Mouse (Mus musculus): ENCODE results near the gene Upf3b. TPM values are rescaled to one million over a fixed set of nuclear protein-coding genes. Genes with fewer than 3 reads are reported as not detected.
A peak's percentile ranks its signal among the peaks of the same experiment; 100 is the strongest.
"Not testable (repeated sequence)": the region's sequence is repeated elsewhere in the genome, so short reads cannot be mapped to it uniquely, and the experiment has no call there.

The Upf3b gene
- polyA plus RNA-seq (2015; fragmentation: Nextera tagmentation; extraction: Ambion mirVana), result 15.4 and 19.4 TPM in 2 replicates

DNA sequence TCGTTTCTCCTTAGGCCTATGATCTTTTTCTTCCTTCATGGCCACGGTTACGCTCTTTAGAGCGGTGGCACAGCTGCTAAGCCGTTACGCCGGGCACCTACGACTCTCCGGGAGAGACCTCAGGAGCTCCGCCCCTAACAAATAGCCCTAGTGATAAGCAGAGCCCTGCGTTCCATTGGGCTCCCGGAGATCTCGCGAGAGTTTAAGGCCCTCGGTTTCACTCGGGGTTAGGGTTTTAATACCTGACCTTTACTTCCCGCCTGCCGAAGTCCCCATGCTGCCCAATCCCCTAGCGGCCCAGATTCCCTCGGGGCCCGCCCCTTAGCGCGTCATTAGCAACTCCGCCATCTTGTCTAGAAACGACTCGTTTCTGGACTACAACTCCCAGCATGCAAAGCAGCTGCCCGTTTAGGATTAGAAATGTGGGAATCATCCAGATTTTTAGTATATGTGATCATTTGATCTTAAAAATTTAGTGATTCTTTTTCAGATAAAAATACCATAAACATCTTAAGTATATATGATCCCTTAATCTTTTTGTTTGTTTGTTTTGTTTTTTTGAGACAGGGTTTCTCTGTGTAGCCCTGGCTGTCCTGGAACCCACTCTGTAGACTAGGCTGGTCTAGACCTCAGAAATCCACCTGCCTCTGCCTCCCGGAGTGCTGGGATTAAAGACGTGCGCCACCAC lies at the start of gene Upf3b:
Upf3b (minus strand) TSS at position 130 of the 688 bp plus-strand sequence.
- no peaks in the 10 kb centered on the region for H3K36me3 ChIP-seq (ENCODE audit: control insufficient read depth, insufficient read depth, low read length)
- H3K4me1 ChIP-seq (ENCODE audit: control insufficient read depth, insufficient read depth, low read length), result no peaks in the 10 kb centered on the region
- no peaks in the 10 kb centered on the region for H3K9me3 ChIP-seq (replicated peaks; ENCODE audit: control insufficient read depth, low read length)
- H3K4me2 ChIP-seq (ENCODE audit: low read depth, low read length), result peak within 1 kb of the TSS; percentile 65
- no peaks in the 10 kb centered on the region for H3K27me3 ChIP-seq (ENCODE audit: control insufficient read depth, insufficient read depth, low read length)
- peak; percentile 99 for ATAC-seq (ENCODE audit: insufficient read depth, low FRiP score)
- H3K4me3 ChIP-seq (replicated peaks; ENCODE audit: low read length), result peak within 1 kb of the TSS; percentile 61
- peak within 1 kb of the TSS; percentile 74 for H3K9ac ChIP-seq (ENCODE audit: low read length)
- WGBS, result 16% methylated on average over 30 of the region's 30 CpGs
- H3K27ac ChIP-seq (ENCODE audit: low read length), result peak within 1 kb of the TSS; percentile 81

- Histone ChIP-seq H3K27me3 (ENCODE audit: control insufficient read depth, insufficient read depth, low read length) (no peaks in the 10 kb centered on the region), H3K4me1 (ENCODE audit: control insufficient read depth, insufficient read depth, low read length) (no peaks in the 10 kb centered on the region), H3K4me2 (ENCODE audit: low read depth, low read length) (no peak overlapping the region), H3K27ac (ENCODE audit: low read length) (no peak overlapping the region), H3K4me3 (replicated peaks; ENCODE audit: low read length) (no peak overlapping the region), H3K9ac (ENCODE audit: low read length) (no peak overlapping the region), H3K9me3 (replicated peaks; ENCODE audit: control insufficient read depth, low read length) (no peaks in the 10 kb centered on the region), H3K36me3 (ENCODE audit: control insufficient read depth, insufficient read depth, low read length) (no peaks in the 10 kb centered on the region)
- no peak for ATAC-seq (ENCODE audit: insufficient read depth, low FRiP score)
- WGBS, result 55% methylated on average over 4 of the region's 4 CpGs
Observed at GRCm38 (mm10) chrX:37157839-37158238, 47.7 kb upstream of the Upf3b start.

DNA sequence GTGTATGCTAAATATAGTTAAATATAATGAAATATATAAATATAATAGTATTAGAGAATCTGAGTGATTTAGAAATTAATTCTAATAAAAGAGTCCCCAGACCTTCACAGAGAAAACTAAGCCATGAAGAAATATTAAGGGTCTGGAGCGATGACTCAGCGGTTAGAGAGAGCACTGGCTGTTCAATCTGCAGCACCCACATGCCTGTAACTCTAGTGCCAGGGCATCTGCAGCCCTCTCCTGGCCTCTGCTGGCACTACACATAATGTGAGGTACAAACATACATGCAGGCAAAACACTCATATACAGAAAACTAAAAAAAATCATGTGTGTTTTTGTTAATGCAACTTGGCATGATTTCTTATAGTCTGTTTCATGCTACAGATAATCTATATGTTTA lies 34.8 kb upstream of the Upf3b start:
- ATAC-seq (ENCODE audit: insufficient read depth, low FRiP score), result no peak
- no peaks in the 10 kb centered on the region for H3K36me3 ChIP-seq (ENCODE audit: control insufficient read depth, insufficient read depth, low read length)

DNA sequence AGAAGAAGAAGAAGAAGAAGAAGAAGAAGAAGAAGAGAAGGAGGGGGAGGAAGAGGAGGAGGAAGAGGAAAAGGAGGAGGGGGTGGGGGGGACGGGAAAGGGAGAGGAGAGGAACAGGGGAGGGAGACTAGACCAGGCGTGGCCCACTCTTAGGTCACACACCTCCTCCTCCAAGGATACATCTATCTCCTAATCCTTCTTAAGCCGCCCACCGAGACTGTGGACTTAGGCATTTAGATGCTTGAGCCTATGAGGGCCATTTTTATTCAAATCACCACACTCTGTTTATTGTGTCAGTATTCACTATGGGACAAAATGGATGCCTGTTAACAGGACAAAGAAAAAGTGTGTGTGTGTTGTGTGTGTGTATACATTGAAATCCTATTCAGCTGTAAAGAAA lies 34.4 kb upstream of the Upf3b start:
- not testable (repeated sequence) for H3K27ac ChIP-seq (ENCODE audit: low read length); H3K9me3 ChIP-seq (replicated peaks; ENCODE audit: control insufficient read depth, low read length); H3K4me2 ChIP-seq (ENCODE audit: low read depth, low read length); H3K4me3 ChIP-seq (replicated peaks; ENCODE audit: low read length); H3K36me3 ChIP-seq (ENCODE audit: control insufficient read depth, insufficient read depth, low read length); ATAC-seq (ENCODE audit: insufficient read depth, low FRiP score); H3K4me1 ChIP-seq (ENCODE audit: control insufficient read depth, insufficient read depth, low read length); H3K9ac ChIP-seq (ENCODE audit: low read length); H3K27me3 ChIP-seq (ENCODE audit: control insufficient read depth, insufficient read depth, low read length)
- 83% methylated on average over 2 of the region's 4 CpGs for WGBS

More for the DNA sequence above, 34.8 kb upstream of the Upf3b start:
- Histone ChIP-seq H3K4me2 (ENCODE audit: low read depth, low read length) (no peak overlapping the region), H3K9me3 (replicated peaks; ENCODE audit: control insufficient read depth, low read length) (no peaks in the 10 kb centered on the region), H3K4me1 (ENCODE audit: control insufficient read depth, insufficient read depth, low read length) (no peaks in the 10 kb centered on the region), H3K4me3 (replicated peaks; ENCODE audit: low read length) (no peak overlapping the region), H3K27ac (ENCODE audit: low read length) (no peak overlapping the region), H3K27me3 (ENCODE audit: control insufficient read depth, insufficient read depth, low read length) (no peaks in the 10 kb centered on the region), H3K9ac (ENCODE audit: low read length) (no peak overlapping the region)
- WGBS, result 91% methylated on average over 2 of the region's 2 CpGs

GRCm38 (mm10) chrX:37141732-37142131 lies 31.6 kb upstream of the Upf3b start:
- Histone ChIP-seq H3K9me3 (replicated peaks; ENCODE audit: control insufficient read depth, low read length) (no peaks in the 10 kb centered on the region), H3K4me1 (ENCODE audit: control insufficient read depth, insufficient read depth, low read length) (no peaks in the 10 kb centered on the region), H3K27me3 (ENCODE audit: control insufficient read depth, insufficient read depth, low read length) (no peaks in the 10 kb centered on the region), H3K27ac (ENCODE audit: low read length) (no peak overlapping the region), H3K4me2 (ENCODE audit: low read depth, low read length) (no peak overlapping the region), H3K9ac (ENCODE audit: low read length) (no peak overlapping the region), H3K36me3 (ENCODE audit: control insufficient read depth, insufficient read depth, low read length) (no peaks in the 10 kb centered on the region), H3K4me3 (replicated peaks; ENCODE audit: low read length) (no peak overlapping the region)
- ATAC-seq (ENCODE audit: insufficient read depth, low FRiP score), result no peak
- WGBS, result 85% methylated on average over 3 of the region's 3 CpGs

GRCm38 (mm10) chrX:37126671-37127358 lies 16.7 kb upstream of the Upf3b start, which contains the start of gene Nkap:
Gene Nkap (plus strand): TSS chrX:37126795.
- no peaks in the 10 kb centered on the region for H3K27me3 ChIP-seq (ENCODE audit: control insufficient read depth, insufficient read depth, low read length)
- no peaks in the 10 kb centered on the region for H3K9me3 ChIP-seq (replicated peaks; ENCODE audit: control insufficient read depth, low read length)
- peak within 1 kb of the TSS; percentile 56 for H3K4me3 ChIP-seq (replicated peaks; ENCODE audit: low read length)
- peak within 1 kb of the TSS; percentile 57 for H3K4me2 ChIP-seq (ENCODE audit: low read depth, low read length)
- H3K27ac ChIP-seq (ENCODE audit: low read length), result peak within 1 kb of the TSS; percentile 61
- peak within 1 kb of the TSS; percentile 76 for H3K9ac ChIP-seq (ENCODE audit: low read length)
- no peaks in the 10 kb centered on the region for H3K4me1 ChIP-seq (ENCODE audit: control insufficient read depth, insufficient read depth, low read length)
- ATAC-seq (ENCODE audit: insufficient read depth, low FRiP score), result peak; percentile 83; the same call in 1 of the 2 replicates
- H3K36me3 ChIP-seq (ENCODE audit: control insufficient read depth, insufficient read depth, low read length), result no peaks in the 10 kb centered on the region
- WGBS, result 10% methylated on average over 58 of the region's 58 CpGs

- no peaks in the 10 kb centered on the region for H3K4me1 ChIP-seq (ENCODE audit: control insufficient read depth, insufficient read depth, low read length)
- H3K9me3 ChIP-seq (replicated peaks; ENCODE audit: control insufficient read depth, low read length), result no peaks in the 10 kb centered on the region
- H3K27me3 ChIP-seq (ENCODE audit: control insufficient read depth, insufficient read depth, low read length), result no peaks in the 10 kb centered on the region
- no peak for ATAC-seq (ENCODE audit: insufficient read depth, low FRiP score)
- no peak overlapping the region for H3K4me2 ChIP-seq (ENCODE audit: low read depth, low read length)
- no peaks in the 10 kb centered on the region for H3K36me3 ChIP-seq (ENCODE audit: control insufficient read depth, insufficient read depth, low read length)
- 87% methylated on average over 7 of the region's 7 CpGs for WGBS
- H3K4me3 ChIP-seq (replicated peaks; ENCODE audit: low read length), result no peak overlapping the region
- no peak overlapping the region for H3K9ac ChIP-seq (ENCODE audit: low read length)
- no peak overlapping the region for H3K27ac ChIP-seq (ENCODE audit: low read length)
Observed at GRCm38 (mm10) chrX:37125511-37125910, 15.4 kb upstream of the Upf3b start.

- Histone ChIP-seq H3K9me3 (replicated peaks; ENCODE audit: control insufficient read depth, low read length) (no peaks in the 10 kb centered on the region), H3K4me3 (replicated peaks; ENCODE audit: low read length) (no peak overlapping the region), H3K4me2 (ENCODE audit: low read depth, low read length) (no peak overlapping the region), H3K4me1 (ENCODE audit: control insufficient read depth, insufficient read depth, low read length) (no peaks in the 10 kb centered on the region), H3K9ac (ENCODE audit: low read length) (no peak overlapping the region), H3K36me3 (ENCODE audit: control insufficient read depth, insufficient read depth, low read length) (no peaks in the 10 kb centered on the region), H3K27me3 (ENCODE audit: control insufficient read depth, insufficient read depth, low read length) (no peaks in the 10 kb centered on the region), H3K27ac (ENCODE audit: low read length) (no peak overlapping the region)
- WGBS, result 71% methylated on average over 5 of the region's 5 CpGs
- ATAC-seq (ENCODE audit: insufficient read depth, low FRiP score), result no peak
Observed at GRCm38 (mm10) chrX:37120212-37120611, 10.1 kb upstream of the Upf3b start.

DNA sequence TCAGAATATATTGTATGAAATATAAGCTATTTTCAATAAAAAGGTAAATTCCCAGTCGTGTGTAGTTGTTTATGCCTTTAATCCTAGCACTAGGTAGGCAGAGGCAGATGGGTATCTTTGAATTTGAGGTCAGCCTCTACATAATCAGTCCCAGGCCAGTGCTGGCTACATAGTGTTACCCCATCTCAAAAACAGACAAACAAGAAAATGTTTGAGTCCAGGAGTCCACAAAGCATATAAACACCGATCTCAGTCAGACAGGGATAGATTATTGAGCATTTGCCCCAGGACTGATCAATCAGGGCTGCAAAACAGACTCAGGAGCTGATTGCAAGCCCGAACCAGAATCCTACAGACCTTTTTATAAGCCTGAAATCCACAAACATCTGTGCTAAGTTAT lies 9.5 kb upstream of the Upf3b start:
- 54% methylated on average over 3 of the region's 3 CpGs for WGBS
- no peaks in the 10 kb centered on the region for H3K4me1 ChIP-seq (ENCODE audit: control insufficient read depth, insufficient read depth, low read length)
- no peak overlapping the region for H3K4me3 ChIP-seq (replicated peaks; ENCODE audit: low read length)
- H3K9me3 ChIP-seq (replicated peaks; ENCODE audit: control insufficient read depth, low read length), result no peaks in the 10 kb centered on the region
- no peak overlapping the region for H3K27ac ChIP-seq (ENCODE audit: low read length)
- no peak overlapping the region for H3K9ac ChIP-seq (ENCODE audit: low read length)
- no peak for ATAC-seq (ENCODE audit: insufficient read depth, low FRiP score)
- no peaks in the 10 kb centered on the region for H3K27me3 ChIP-seq (ENCODE audit: control insufficient read depth, insufficient read depth, low read length)
- no peak overlapping the region for H3K4me2 ChIP-seq (ENCODE audit: low read depth, low read length)
- no peaks in the 10 kb centered on the region for H3K36me3 ChIP-seq (ENCODE audit: control insufficient read depth, insufficient read depth, low read length)

All from stomach, embryonic 16.5 days (tissue).